Mouse (Mus musculus) myocyte (in vitro differentiated cells): ENCODE measurements around the gene Brca2.

Experiments
- E2F4 ChIP-seq: IDR thresholded peaks from one replicate; pipeline ENCODE4 v1.6.1; 2011; ENCODE audit warnings: mild to moderate bottlenecking, control low read depth, moderate library complexity; ENCODE audit not compliant: insufficient read depth
- MAX ChIP-seq: IDR thresholded peaks from one replicate; pipeline ENCODE4 v1.6.1; 2011; ENCODE audit warnings: low read depth, mild to moderate bottlenecking, control low read depth
- MYOD1 ChIP-seq, 3 experiments: IDR thresholded peaks; one replicate each; pipeline ENCODE4 v1.6.1; 2011; ENCODE audit warnings: control low read depth in 2 of 3, low read depth in 2 of 3, mild to moderate bottlenecking in 2 of 3, moderate library complexity in 1 of 3; ENCODE audit not compliant: insufficient read length in 2 of 3, control insufficient read depth in 1 of 3
- POLR2A ChIP-seq: IDR thresholded peaks from one replicate; pipeline ENCODE4 v1.6.1; 2011; ENCODE audit warnings: low read depth, mild to moderate bottlenecking, control low read depth, moderate library complexity; ENCODE audit not compliant: insufficient read length
- REST ChIP-seq: IDR thresholded peaks from one replicate; pipeline ENCODE4 v1.6.1; 2011; ENCODE audit warnings: mild to moderate bottlenecking, control low read depth, moderate library complexity; ENCODE audit not compliant: insufficient read depth, insufficient read length
- TCF12 ChIP-seq: IDR thresholded peaks from one replicate; pipeline ENCODE4 v1.6.1; 2011; ENCODE audit warnings: mild to moderate bottlenecking, control low read depth; ENCODE audit not compliant: poor library complexity, insufficient read depth, severe bottlenecking
- USF1 ChIP-seq: IDR thresholded peaks from one replicate; pipeline ENCODE4 v1.6.1; 2011; ENCODE audit warnings: low read depth, mild to moderate bottlenecking, control low read depth, moderate library complexity

DNA sequence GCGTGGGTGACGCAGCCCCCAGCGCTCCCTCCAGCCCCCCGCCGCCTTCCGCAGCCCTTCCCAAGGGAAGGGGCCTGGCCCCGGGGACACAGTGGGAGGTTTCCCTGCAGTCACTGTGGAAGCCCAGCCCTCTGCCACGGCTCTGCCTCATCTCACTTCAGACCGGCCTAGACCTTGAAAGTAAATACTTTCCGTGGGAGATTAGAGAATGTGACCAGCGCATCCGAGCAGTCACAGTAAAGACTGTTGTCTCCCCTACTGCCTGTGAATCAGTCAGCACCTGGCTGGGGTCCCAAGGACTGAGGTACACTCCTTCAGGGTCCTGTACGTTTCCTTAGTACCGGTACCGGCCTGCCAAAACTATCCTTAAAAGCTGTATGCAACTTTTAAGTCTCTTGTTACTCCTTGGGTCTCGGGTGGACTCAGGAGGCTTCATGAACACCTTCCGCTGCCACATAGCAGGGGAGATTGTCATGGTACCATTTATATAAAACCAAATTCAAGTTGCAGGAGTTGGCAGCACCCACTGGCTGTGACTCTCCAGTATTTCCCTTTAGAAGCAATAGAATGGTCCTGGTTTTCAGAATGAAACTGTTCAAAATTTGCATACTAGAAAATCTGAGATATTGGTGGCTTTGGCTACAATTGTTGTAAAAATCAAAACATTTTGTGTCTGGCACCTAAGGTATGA, 72.4 kb downstream of the Brca2 start:
- no peak for TF ChIP-seq E2F4
- TF ChIP-seq POLR2A = no peak
- no peak for TF ChIP-seq TCF12
- TF ChIP-seq MAX = no peak
- no peak for TF ChIP-seq MYOD1 (IDR thresholded peaks at IDR 0.05; ENCODE audit: control insufficient read depth in 1 of 3, insufficient read length in 2 of 3, low read depth in 2 of 3)
- no peak for TF ChIP-seq REST
- no peak for TF ChIP-seq USF1
